Comparison of ENCODE assay signal across 12 mouse cellular contexts in the genomic region with DNA sequence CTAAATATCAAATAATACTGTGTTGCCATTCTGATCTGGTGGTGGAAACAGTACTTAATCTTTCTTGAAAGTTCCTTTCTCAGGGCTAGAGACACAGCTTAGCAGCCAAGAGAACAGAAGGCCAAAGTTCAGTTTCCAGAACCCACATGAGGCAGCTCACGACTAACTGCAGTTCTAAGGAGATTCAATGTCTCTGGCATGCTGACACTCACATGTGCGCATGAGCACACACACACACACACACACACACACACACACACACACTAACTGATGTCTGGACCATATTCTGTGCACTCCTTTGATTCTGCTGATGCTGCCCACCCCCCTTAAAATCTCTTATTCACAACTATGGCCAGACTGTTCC. TPM values are rescaled to one million over a fixed set of nuclear protein-coding genes. Genes with fewer than 3 reads are reported as not detected.
DNase-seq lines count a peak whose midpoint lies in the region; ATAC-seq and TF ChIP-seq lines count a peak whose summit lies in the region.
"Had no signal": no experiment of that assay in that cellular context is flagged by ENCODE, and none has a peak within 500 bp of the region (broad histone marks: within the 10 kb centered on the region; RNA-seq: fewer than 3 reads in every experiment).

No protein-coding gene starts in this region.

- H3K9ac ChIP-seq in kidney, embryonic 16.5 days (replicated peaks; ENCODE audit: low read length) = no peak overlapping the region
- H3K9ac ChIP-seq in liver, embryonic 14.5 days (replicated peaks) = no peak overlapping the region
- H3K9ac ChIP-seq: hindbrain, embryonic 14.5 days; neural tube, embryonic 13.5 days had no signal

- ATAC-seq in kidney, embryonic 16.5 days (ENCODE audit: low FRiP score, low TSS enrichment) = no peak
- ATAC-seq in erythroblast, adult 5-6 weeks (replicated peaks; ENCODE audit: low FRiP score, poor library complexity, severe bottlenecking) = 0 out of 2 replicates have a peak, but pooled peaks have one; percentile 22
- no peak for ATAC-seq in liver, embryonic 14.5 days (ENCODE audit: insufficient read depth)

- H3K4me2 ChIP-seq in kidney, embryonic 16.5 days (replicated peaks; ENCODE audit: low read depth, low read length) = no peak overlapping the region
- peak overlapping the region; percentile 11; the same call in 1 of the 2 replicates for H3K4me2 ChIP-seq in liver, embryonic 14.5 days (ENCODE audit: low read depth)
- H3K4me2 ChIP-seq: hindbrain, embryonic 14.5 days; neural tube, embryonic 13.5 days had no signal

- TF ChIP-seq CTCF in kidney, adult 2 months (conservative IDR thresholded peaks at IDR 0.05; ENCODE audit: insufficient read depth, insufficient read length, low read depth, low read length) = no peak
- no peak for TF ChIP-seq CTCF in liver, embryonic 14.5 days (IDR thresholded peaks at IDR 0.05; ENCODE audit: low read depth)

- no peak for TF ChIP-seq POLR2A in kidney, adult 2 months (IDR thresholded peaks at IDR 0.05; ENCODE audit: low read depth, low read length)

- peaks cover 29% of the 10 kb centered on the region; the same call in 1 of the 2 replicates for H3K4me1 ChIP-seq in kidney, adult 2 months (ENCODE audit: control insufficient read depth, insufficient read depth, low read length)
- no peaks in the 10 kb centered on the region for H3K4me1 ChIP-seq in kidney, embryonic 16.5 days (ENCODE audit: insufficient read depth, low read length)
- peaks cover 8 to 9% of the 10 kb centered on the region in 2 experiments for H3K4me1 ChIP-seq in liver, embryonic 14.5 days (replicated peaks; ENCODE audit: control insufficient read depth in 2 of 2, insufficient read depth in 2 of 2, low read length in 1 of 2)
- H3K4me1 ChIP-seq: midbrain, embryonic 10.5 days; neural tube, embryonic 13.5 days had no signal

- peak; percentile 24 to 39 for DNase-seq in cerebellum, postnatal 25 days
- DNase-seq in cerebellum, adult 9-10 months = no peak
- DNase-seq in kidney, adult 2 months = peak; percentile 84
- DNase-seq in liver, embryonic 14.5 days (ENCODE audit: low read depth in 3 of 3, low spot score in 3 of 3) = no peak
- no peak for DNase-seq in testis, postnatal 10 days (ENCODE audit: low spot score)
- no peak for DNase-seq in spleen, adult 12 weeks (ENCODE audit: low spot score)
- DNase-seq: thymus, postnatal 36 days had no signal

- no peak for TF ChIP-seq EP300 in liver, embryonic 14.5 days (IDR thresholded peaks at IDR 0.05; ENCODE audit: low read depth)

- no peak overlapping the region; the same call in 1 of the 2 replicates for H3K4me3 ChIP-seq in kidney, adult 2 months (ENCODE audit: insufficient read depth, low read depth, low read length)
- no peak overlapping the region for H3K4me3 ChIP-seq in kidney, embryonic 16.5 days (ENCODE audit: low read length)
- H3K4me3 ChIP-seq in liver, embryonic 14.5 days (ENCODE audit: insufficient read depth in 1 of 2, low read depth in 2 of 2, low read length in 2 of 2) = no peak overlapping the region
- H3K4me3 ChIP-seq: midbrain, embryonic 10.5 days; neural tube, embryonic 13.5 days had no signal

- peak overlapping the region; percentile 86 for H3K27ac ChIP-seq in kidney, adult 2 months (ENCODE audit: insufficient read depth, low read depth, low read length)
- no peak overlapping the region for H3K27ac ChIP-seq in kidney, embryonic 16.5 days (ENCODE audit: low read length)
- no peak overlapping the region for H3K27ac ChIP-seq in liver, embryonic 14.5 days
- H3K27ac ChIP-seq: hindbrain, embryonic 14.5 days; midbrain, embryonic 10.5 days; neural tube, embryonic 13.5 days had no signal

- WGBS in kidney, adult 2 months = 16% methylated on average over 2 of the region's 2 CpGs
- whole genome bisulfite sequencing in kidney, embryonic 16.5 days = 67% methylated on average over 2 of the region's 2 CpGs
- 60% methylated on average over 2 of the region's 2 CpGs for WGBS in liver, embryonic 14.5 days (ENCODE audit: insufficient replicate concordance)

- no peaks in the 10 kb centered on the region for H3K36me3 ChIP-seq in kidney, adult 2 months (ENCODE audit: control insufficient read depth, insufficient read depth, low read length)
- H3K36me3 ChIP-seq in kidney, embryonic 16.5 days (ENCODE audit: insufficient read depth, low read length) = no peaks in the 10 kb centered on the region
- no peaks in the 10 kb centered on the region for H3K36me3 ChIP-seq in liver, embryonic 14.5 days (replicated peaks; ENCODE audit: control insufficient read depth, insufficient read depth, low read depth)
- H3K36me3 ChIP-seq: midbrain, embryonic 10.5 days; neural tube, embryonic 13.5 days had no signal

- H3K9me3 ChIP-seq in kidney, embryonic 16.5 days (ENCODE audit: low read length) = peaks cover 3% of the 10 kb centered on the region
- no peaks in the 10 kb centered on the region for H3K9me3 ChIP-seq in liver, embryonic 14.5 days (ENCODE audit: control insufficient read depth, low read length)
- H3K9me3 ChIP-seq: midbrain, embryonic 10.5 days had no signal

- H3K27me3 ChIP-seq in kidney, adult 2 months (replicated peaks; ENCODE audit: control insufficient read depth, insufficient read depth, low read length) = no peaks in the 10 kb centered on the region
- no peaks in the 10 kb centered on the region for H3K27me3 ChIP-seq in kidney, embryonic 16.5 days (ENCODE audit: insufficient read depth, low read length)
- H3K27me3 ChIP-seq in liver, embryonic 14.5 days (ENCODE audit: control insufficient read depth, insufficient read depth, low read length) = no peaks in the 10 kb centered on the region
- H3K27me3 ChIP-seq: neural tube, embryonic 13.5 days had no signal

RNA-seq across cellular contexts. Expression of a gene that starts 34.9 kb away (rescaled TPM):
- 21.4 and 22.3 TPM in 2 replicates for polyA plus RNA-seq in kidney, adult 2 months (2012; rRNA removed)
- 6.3 and 6.4 TPM in 2 replicates for polyA plus RNA-seq in kidney, embryonic 16.5 days (2015; fragmentation: Nextera tagmentation; extraction: Ambion mirVana)
- 7.1 and 7.5 TPM in 2 replicates for total RNA-seq in erythroblast, adult 5-6 weeks (2015; ENCODE audit: low replicate concordance)
- total RNA-seq in erythroblast, adult 5-6 weeks (2017; ENCODE audit: low replicate concordance) = 6.8 and 11.8 TPM in 2 replicates
- polyA plus RNA-seq in liver, embryonic 14.5 days (2012; rRNA removed) = 4.9 and 6.8 TPM in 2 replicates
- polyA plus RNA-seq in liver, embryonic 14.5 days (2014; fragmentation: Nextera tagmentation; extraction: Ambion mirVana) = 6.4 and 7.8 TPM in 2 replicates

Comparison
In these comparisons a context has a peak if more than half of its experiments do, and no peak if none do; other contexts are left out.
1. DNase-seq: peak in cerebellum, postnatal 25 days (2 of 2) and kidney, adult 2 months (single experiment); none in cerebellum, adult 9-10 months (single experiment), liver, embryonic 14.5 days (0 of 3), testis, postnatal 10 days (single experiment) and spleen, adult 12 weeks (single experiment).